Mouse (Mus musculus): ENCODE data around the gene Ndufaf7. TPM values are rescaled to one million over a fixed set of nuclear protein-coding genes. Genes with fewer than 3 reads are reported as not detected.

The Ndufaf7 gene
- total and polyA plus RNA-seq, 2 experiments from 2014 or later: 31.8 to 60.7 TPM

DNA sequence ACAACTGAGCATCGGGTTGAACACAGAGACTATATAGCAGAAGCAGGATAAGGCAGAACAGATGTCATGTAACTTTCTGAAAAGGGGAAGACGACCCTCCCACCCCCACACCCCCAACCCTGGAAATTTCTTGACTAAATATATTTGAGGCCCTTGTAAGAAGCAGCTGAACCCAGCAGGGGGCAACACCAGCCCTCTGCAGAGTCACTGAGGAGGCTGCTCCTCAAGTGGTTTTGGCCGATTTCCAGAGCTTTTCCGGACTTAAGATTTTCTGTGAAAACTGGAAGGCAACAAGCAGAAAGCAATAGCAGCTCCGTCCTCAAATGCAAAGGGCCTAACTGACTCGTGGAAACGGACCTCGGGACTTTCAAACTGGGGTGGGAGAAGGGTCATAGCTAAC lies 41.5 kb upstream of the Ndufaf7 start:
- Histone ChIP-seq H3K4me3 (ENCODE audit: low read depth, low read length) (peak overlapping the region; percentile 27), H3K27ac (ENCODE audit: low read depth) (no peak overlapping the region), H3K36me3 (replicated peaks; ENCODE audit: control insufficient read depth, insufficient read depth, low read length) (no peaks in the 10 kb centered on the region), H3K4me2 (ENCODE audit: low read depth, low read length) (peak overlapping the region; percentile 53), H3K9me3 (replicated peaks; ENCODE audit: control insufficient read depth, low read length) (no peaks in the 10 kb centered on the region), H3K27me3 (ENCODE audit: control insufficient read depth, insufficient read depth, low read length) (no peaks in the 10 kb centered on the region), H3K4me1 (ENCODE audit: control insufficient read depth, insufficient read depth) (no peaks in the 10 kb centered on the region), H3K9ac (replicated peaks; ENCODE audit: low read depth, low read length) (no peak overlapping the region)
- no peak for TF ChIP-seq EP300 (IDR thresholded peaks at IDR 0.05; ENCODE audit: low read depth)
- TF ChIP-seq CTCF (IDR thresholded peaks at IDR 0.05; ENCODE audit: low read depth): peak; percentile 65
- peak; percentile 47 for DNase-seq (ENCODE audit: low spot score)
- ATAC-seq (ENCODE audit: insufficient read depth, low read depth): no peak; the same call in 1 of the 2 replicates
- 19% methylated on average over 8 of the region's 8 CpGs for WGBS

DNA sequence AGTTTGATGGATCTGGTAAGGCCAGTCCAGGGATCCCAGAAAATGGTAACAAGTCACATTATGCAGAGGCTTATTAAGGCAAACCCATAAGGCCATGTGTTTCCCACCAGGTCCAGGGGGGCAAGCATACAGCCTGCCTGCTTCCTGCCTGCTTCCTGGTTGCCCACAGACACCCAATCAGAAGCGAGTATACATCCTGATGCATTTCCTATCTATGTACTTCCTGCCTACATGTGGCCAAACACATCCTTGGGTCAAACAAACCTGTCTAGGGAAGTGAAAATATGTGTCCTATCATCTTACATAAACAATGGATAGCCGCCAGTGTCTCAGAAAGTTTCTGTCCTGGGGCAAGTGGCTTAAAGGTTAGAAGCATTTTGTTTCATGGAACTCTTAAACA lies 33.8 kb upstream of the Ndufaf7 start:
- H3K4me1 ChIP-seq (ENCODE audit: control insufficient read depth, insufficient read depth): no peaks in the 10 kb centered on the region
- H3K27me3 ChIP-seq (ENCODE audit: control insufficient read depth, insufficient read depth, low read length): no peaks in the 10 kb centered on the region
- TF ChIP-seq CTCF (IDR thresholded peaks at IDR 0.05; ENCODE audit: low read depth): no peak
- TF ChIP-seq EP300 (IDR thresholded peaks at IDR 0.05; ENCODE audit: low read depth): no peak
- ATAC-seq (ENCODE audit: insufficient read depth, low read depth) (no peak), DNase-seq (ENCODE audit: low spot score) (no peak)
- no peaks in the 10 kb centered on the region; the same call in 1 of the 2 replicates for H3K9me3 ChIP-seq (replicated peaks; ENCODE audit: control insufficient read depth, low read length)
- no peaks in the 10 kb centered on the region for H3K36me3 ChIP-seq (replicated peaks; ENCODE audit: control insufficient read depth, insufficient read depth, low read length)
- no peak overlapping the region for H3K4me2 ChIP-seq (ENCODE audit: low read depth, low read length)
- H3K4me3 ChIP-seq (ENCODE audit: low read depth, low read length): no peak overlapping the region
- WGBS: 64% methylated on average over 2 of the region's 2 CpGs
- H3K27ac ChIP-seq (ENCODE audit: low read depth): no peak overlapping the region
- H3K9ac ChIP-seq (replicated peaks; ENCODE audit: low read depth, low read length): no peak overlapping the region

DNA sequence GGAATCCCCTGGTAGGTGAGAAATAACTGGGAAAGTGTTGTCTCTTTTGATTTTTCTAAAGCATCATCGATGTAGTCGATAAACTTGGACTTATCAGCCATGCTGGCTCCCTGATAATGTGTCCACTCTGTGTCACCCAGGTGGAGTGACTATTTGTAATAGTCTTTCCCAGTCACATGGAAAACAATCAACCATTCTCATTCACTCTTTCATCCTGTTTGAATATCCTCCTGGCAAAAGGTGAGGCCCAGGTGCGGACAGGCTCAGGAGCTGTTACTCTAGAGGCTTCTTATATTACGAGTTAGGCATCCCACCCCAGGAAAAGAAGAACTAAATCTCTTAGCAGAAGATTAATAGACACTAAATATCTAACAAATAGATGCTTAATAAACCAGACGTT lies 30.0 kb upstream of the Ndufaf7 start, which contains the start of gene Sult6b1:
Gene Sult6b1 (minus strand): TSS at position 101 of the 400 bp plus-strand sequence.
- Histone ChIP-seq H3K36me3 (replicated peaks; ENCODE audit: control insufficient read depth, insufficient read depth, low read length) (no peaks in the 10 kb centered on the region), H3K4me2 (ENCODE audit: low read depth, low read length) (no peak within 1 kb of the TSS), H3K9ac (replicated peaks; ENCODE audit: low read depth, low read length) (no peak within 1 kb of the TSS), H3K4me1 (ENCODE audit: control insufficient read depth, insufficient read depth) (no peaks in the 10 kb centered on the region), H3K9me3 (replicated peaks; ENCODE audit: control insufficient read depth, low read length) (no peaks in the 10 kb centered on the region), H3K4me3 (ENCODE audit: low read depth, low read length) (no peak within 1 kb of the TSS), H3K27ac (ENCODE audit: low read depth) (no peak within 1 kb of the TSS), H3K27me3 (ENCODE audit: control insufficient read depth, insufficient read depth, low read length) (no peaks in the 10 kb centered on the region)
- WGBS: 80% methylated on average over 5 of the region's 5 CpGs
- no peak for DNase-seq (ENCODE audit: low spot score)
- TF ChIP-seq EP300 (IDR thresholded peaks at IDR 0.05; ENCODE audit: low read depth): no peak
- TF ChIP-seq CTCF (IDR thresholded peaks at IDR 0.05; ENCODE audit: low read depth): no peak
- no peak for ATAC-seq (ENCODE audit: insufficient read depth, low read depth)

DNA sequence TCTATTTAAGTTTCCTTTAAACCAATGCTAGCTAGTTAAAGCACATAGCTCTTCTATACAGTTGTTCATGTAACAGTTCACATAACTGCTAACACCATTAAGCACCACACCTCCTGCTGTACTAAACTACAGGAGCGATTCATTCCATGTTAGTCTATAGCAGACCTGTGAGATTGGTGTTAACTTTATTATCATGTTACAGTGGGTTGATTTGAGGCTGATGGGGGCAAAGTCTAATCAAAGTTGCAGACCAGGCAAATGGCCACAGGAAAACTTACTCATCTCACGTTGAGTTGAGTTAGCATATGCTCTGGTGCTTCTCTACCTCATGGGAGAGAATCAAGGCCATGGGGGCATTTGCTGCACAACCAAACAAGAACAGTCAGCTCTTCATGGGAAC lies 27.6 kb upstream of the Ndufaf7 start:
- no peaks in the 10 kb centered on the region for H3K9me3 ChIP-seq (replicated peaks; ENCODE audit: control insufficient read depth, low read length)
- no peak overlapping the region for H3K27ac ChIP-seq (ENCODE audit: low read depth)
- H3K36me3 ChIP-seq (replicated peaks; ENCODE audit: control insufficient read depth, insufficient read depth, low read length): no peaks in the 10 kb centered on the region
- no peaks in the 10 kb centered on the region for H3K27me3 ChIP-seq (ENCODE audit: control insufficient read depth, insufficient read depth, low read length)
- DNase-seq (ENCODE audit: low spot score): no peak
- TF ChIP-seq CTCF (IDR thresholded peaks at IDR 0.05; ENCODE audit: low read depth) (no peak), EP300 (IDR thresholded peaks at IDR 0.05; ENCODE audit: low read depth) (no peak)
- H3K4me1 ChIP-seq (ENCODE audit: control insufficient read depth, insufficient read depth): no peaks in the 10 kb centered on the region
- H3K9ac ChIP-seq (replicated peaks; ENCODE audit: low read depth, low read length): no peak overlapping the region
- H3K4me3 ChIP-seq (ENCODE audit: low read depth, low read length): no peak overlapping the region
- WGBS: 73% methylated on average over 2 of the region's 2 CpGs
- ATAC-seq (ENCODE audit: insufficient read depth, low read depth): no peak
- H3K4me2 ChIP-seq (ENCODE audit: low read depth, low read length): no peak overlapping the region

DNA sequence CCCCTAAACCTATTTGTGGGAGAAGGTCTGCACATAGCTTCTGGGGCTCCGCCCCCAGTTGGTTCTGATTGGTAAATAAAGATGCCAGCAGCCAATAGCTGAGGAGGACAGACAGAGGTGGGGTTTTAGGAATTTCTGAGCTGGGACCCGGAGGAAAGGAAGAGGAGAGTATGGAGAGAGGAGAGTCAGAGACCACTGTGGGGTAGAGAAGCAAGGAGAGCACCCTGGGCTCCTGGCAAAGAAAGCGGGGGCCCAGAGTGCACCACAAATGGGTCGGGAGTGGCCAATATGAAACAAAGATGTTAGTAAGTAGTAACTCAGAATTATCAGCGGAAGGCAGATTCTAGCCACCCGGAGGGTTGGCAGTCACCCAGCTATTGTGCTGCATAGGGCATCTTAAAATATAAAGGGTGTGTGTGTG lies 24.1 kb upstream of the Ndufaf7 start:
- H3K9me3 ChIP-seq (replicated peaks; ENCODE audit: control insufficient read depth, low read length): no peaks in the 10 kb centered on the region
- no peak overlapping the region for H3K9ac ChIP-seq (replicated peaks; ENCODE audit: low read depth, low read length)
- no peak for TF ChIP-seq EP300 (IDR thresholded peaks at IDR 0.05; ENCODE audit: low read depth)
- no peak for TF ChIP-seq CTCF (IDR thresholded peaks at IDR 0.05; ENCODE audit: low read depth)
- no peak for ATAC-seq (ENCODE audit: insufficient read depth, low read depth)
- H3K27me3 ChIP-seq (ENCODE audit: control insufficient read depth, insufficient read depth, low read length): no peaks in the 10 kb centered on the region
- no peaks in the 10 kb centered on the region for H3K36me3 ChIP-seq (replicated peaks; ENCODE audit: control insufficient read depth, insufficient read depth, low read length)
- 18% methylated on average over 6 of the region's 6 CpGs for WGBS
- peak; percentile 43 for DNase-seq (ENCODE audit: low spot score)
- peak overlapping the region; percentile 36 for H3K4me3 ChIP-seq (ENCODE audit: low read depth, low read length)
- peaks cover 9% of the 10 kb centered on the region; the same call in 1 of the 2 replicates for H3K4me1 ChIP-seq (ENCODE audit: control insufficient read depth, insufficient read depth)
- H3K4me2 ChIP-seq (ENCODE audit: low read depth, low read length): peak overlapping the region; percentile 49
- no peak overlapping the region for H3K27ac ChIP-seq (ENCODE audit: low read depth)

DNA sequence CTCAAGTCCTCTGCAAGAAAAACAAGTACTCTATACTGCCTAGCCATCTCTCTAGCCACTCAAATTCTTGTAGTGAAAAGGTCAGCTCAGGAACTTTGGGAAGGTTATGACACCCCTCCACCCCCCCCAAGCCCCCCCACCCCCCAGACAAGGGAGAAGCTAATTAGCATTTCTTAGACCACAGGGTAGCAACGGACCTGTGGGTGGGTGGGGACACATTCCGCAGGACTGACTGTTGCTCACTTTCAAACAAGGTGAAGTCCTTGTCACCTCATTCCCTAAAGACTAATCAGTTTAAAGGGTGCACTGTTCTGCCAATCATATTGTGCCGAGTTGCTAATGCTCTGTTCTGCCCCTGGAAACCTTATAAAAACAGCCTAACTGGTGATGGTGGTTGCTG lies 23.0 kb upstream of the Ndufaf7 start:
- 71% methylated on average over 3 of the region's 3 CpGs for WGBS
- no peak for DNase-seq (ENCODE audit: low spot score)
- Histone ChIP-seq H3K4me3 (ENCODE audit: low read depth, low read length) (no peak overlapping the region), H3K9me3 (replicated peaks; ENCODE audit: control insufficient read depth, low read length) (no peaks in the 10 kb centered on the region), H3K4me2 (ENCODE audit: low read depth, low read length) (no peak overlapping the region), H3K4me1 (ENCODE audit: control insufficient read depth, insufficient read depth) (peaks cover 9% of the 10 kb centered on the region; the same call in 1 of the 2 replicates), H3K9ac (replicated peaks; ENCODE audit: low read depth, low read length) (no peak overlapping the region), H3K27me3 (ENCODE audit: control insufficient read depth, insufficient read depth, low read length) (no peaks in the 10 kb centered on the region), H3K27ac (ENCODE audit: low read depth) (no peak overlapping the region), H3K36me3 (replicated peaks; ENCODE audit: control insufficient read depth, insufficient read depth, low read length) (0 out of 2 replicates have a peak, but pooled peaks cover 5% of the 10 kb centered on the region)
- TF ChIP-seq CTCF (IDR thresholded peaks at IDR 0.05; ENCODE audit: low read depth) (no peak), EP300 (IDR thresholded peaks at IDR 0.05; ENCODE audit: low read depth) (no peak)
- ATAC-seq (ENCODE audit: insufficient read depth, low read depth): no peak

All from heart, postnatal 0 days (tissue).